Mouse (Mus musculus) lung, embryonic 15.5 days (tissue): ENCODE measurements around the gene Gm7075. TPM values are rescaled to one million over a fixed set of nuclear protein-coding genes. Genes with fewer than 3 reads are reported as not detected.
"Not testable (repeated sequence)": the region's sequence is repeated elsewhere in the genome, so short reads cannot be mapped to it uniquely, and the experiment has no call there.

Source experiments
- ATAC-seq: fragments of 200-750 bp; cut with Nextera tagmentation; 2 replicates; pipeline ENCODE4 v1.8.0; 2017; ENCODE audit warnings: moderate number of reproducible peaks, borderline replicate concordance; ENCODE audit not compliant: low FRiP score, low TSS enrichment; ENCODE audit errors: extremely low read depth
- H3K27ac ChIP-seq: fragments of 300-500 bp; sonication (generic); 2 replicates; pipeline ENCODE4 v1.5.1; 2015; ENCODE audit warnings: moderate library complexity, mild to moderate bottlenecking, inconsistent platforms
- H3K27me3 ChIP-seq: fragments of 300-500 bp; sonication (generic); 2 replicates; pipeline ENCODE4 v1.6.1; 2015; ENCODE audit warnings: inconsistent platforms
- H3K36me3 ChIP-seq: fragments of 300-500 bp; sonication (generic); 2 replicates; pipeline ENCODE4 v1.6.1; 2015; ENCODE audit warnings: inconsistent platforms
- H3K4me1 ChIP-seq: fragments of 300-500 bp; sonication (generic); 2 replicates; pipeline ENCODE4 v1.6.1; 2015; ENCODE audit warnings: inconsistent platforms
- H3K4me2 ChIP-seq: fragments of 300-500 bp; sonication (generic); 2 replicates; pipeline ENCODE4 v1.6.1; 2015; ENCODE audit warnings: inconsistent platforms, mild to moderate bottlenecking, moderate library complexity
- H3K4me3 ChIP-seq: fragments of 300-500 bp; sonication (generic); 2 replicates; pipeline ENCODE4 v1.5.1; 2015; ENCODE audit warnings: mild to moderate bottlenecking, inconsistent platforms
- H3K9ac ChIP-seq: fragments of 300-500 bp; sonication (generic); 2 replicates; pipeline ENCODE4 v1.6.1; 2015; ENCODE audit warnings: inconsistent platforms
- H3K9me3 ChIP-seq: fragments of 300-500 bp; sonication (generic); 2 replicates; pipeline ENCODE4 v1.6.1; 2016; ENCODE audit warnings: inconsistent platforms
- WGBS: fragments of 180-500 bp; shearing (Covaris S2); methylation state at CpG from one replicate; pipeline ENCODE4 v1.1.7; 2015; 5-methylcytosine and 5-hydroxymethylcytosine counted together
- polyA plus RNA-seq: library from polyadenylated mRNA; unstranded; fragments of >200 nt; fragmentation: Nextera tagmentation; extraction: Ambion mirVana; gene quantifications from 2 replicates; pipeline ENCODE4 v1.2.1, GENCODE M21; 2015

Gene Gm7075
- polyA plus RNA-seq: 0.41 TPM in 1 of 2 replicates, not detected in the other

DNA sequence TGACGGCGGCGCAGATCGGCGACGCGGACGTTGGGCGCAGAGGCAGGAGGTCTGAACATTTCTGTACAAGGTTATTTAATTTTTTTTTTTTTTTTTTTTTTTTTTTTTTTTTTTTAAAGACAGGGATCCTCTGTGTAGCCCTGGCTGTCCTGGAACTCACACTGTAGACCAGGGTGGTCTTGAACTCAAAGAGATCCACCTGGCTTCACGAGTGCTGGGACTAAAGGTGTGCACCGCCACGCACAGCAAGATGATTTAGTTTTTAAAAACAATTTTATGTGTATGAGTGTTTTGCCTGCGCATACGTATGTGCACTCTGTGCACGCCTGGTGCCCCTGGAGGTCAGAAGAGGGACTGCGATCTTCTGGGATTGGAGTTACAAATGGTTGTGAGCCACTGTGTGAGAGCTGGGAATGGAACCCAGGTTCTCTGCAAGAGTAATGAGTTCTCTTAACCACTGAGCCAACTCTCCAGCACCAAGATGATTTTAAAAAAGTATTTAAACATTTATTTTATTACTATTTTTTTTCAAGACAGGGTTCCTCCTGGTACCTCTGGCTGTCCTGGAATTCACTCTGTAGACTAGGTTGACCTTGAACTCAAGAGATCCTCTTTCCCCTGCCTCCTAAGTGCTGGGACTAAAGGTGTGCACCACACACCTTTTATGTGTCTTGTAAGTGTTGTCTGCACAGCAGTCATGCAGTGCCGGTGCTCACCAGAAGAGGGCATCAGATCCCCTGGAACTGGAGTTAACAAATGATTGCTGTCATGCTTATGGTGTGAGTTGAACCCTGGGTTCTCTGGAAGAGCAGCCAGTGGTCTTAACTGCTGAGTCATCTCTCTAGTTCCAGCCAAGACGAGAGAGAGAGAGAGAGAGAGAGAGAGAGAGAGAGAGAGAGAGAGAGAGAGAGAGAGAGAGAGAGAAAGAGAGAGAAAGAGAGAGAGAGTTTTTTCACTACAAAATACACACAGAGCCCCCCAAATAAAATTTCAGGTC lies at the start of gene Gm7075:
TSS of gene Gm7075 (minus strand) at position 51 of the 997 bp plus-strand sequence.
- 84% methylated on average over 18 of the region's 18 CpGs for WGBS
- 0 out of 2 replicates have a peak, but pooled peaks cover 2% of the 10 kb centered on the region for H3K4me1 ChIP-seq
- H3K9ac ChIP-seq: no peak within 1 kb of the TSS
- H3K4me3 ChIP-seq: no peak within 1 kb of the TSS
- no peak within 1 kb of the TSS for H3K4me2 ChIP-seq
- H3K36me3 ChIP-seq: no peaks in the 10 kb centered on the region
- no peaks in the 10 kb centered on the region for H3K9me3 ChIP-seq
- no peaks in the 10 kb centered on the region for H3K27me3 ChIP-seq
- ATAC-seq: no peak
- no peak within 1 kb of the TSS for H3K27ac ChIP-seq

DNA sequence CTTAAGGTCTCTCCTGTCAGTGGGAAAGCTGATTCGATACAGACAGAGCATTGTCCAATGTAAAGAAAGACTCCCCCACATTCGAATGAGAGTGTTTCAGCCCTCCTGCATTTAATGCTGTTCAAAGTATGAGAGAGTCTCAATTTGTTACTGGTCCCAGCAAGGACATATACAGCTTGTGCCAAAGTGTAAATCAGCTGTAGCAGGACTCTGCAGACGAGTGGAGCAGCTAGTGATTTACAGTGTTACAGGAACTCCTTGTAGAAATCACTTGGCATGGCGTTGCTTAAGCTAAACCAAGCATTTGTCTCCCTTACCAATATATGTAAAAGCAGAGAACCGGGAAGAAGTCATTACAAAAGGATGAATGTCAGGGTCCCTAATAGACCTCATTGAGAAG lies 39.3 kb upstream of the Gm7075 start:
- Histone ChIP-seq H3K4me1 (no peaks in the 10 kb centered on the region), H3K36me3 (no peaks in the 10 kb centered on the region), H3K9me3 (no peaks in the 10 kb centered on the region), H3K4me3 (no peak overlapping the region), H3K27ac (no peak overlapping the region), H3K4me2 (no peak overlapping the region), H3K9ac (no peak overlapping the region), H3K27me3 (no peaks in the 10 kb centered on the region)
- WGBS: 63% methylated on average over 5 of the region's 5 CpGs
- no peak for ATAC-seq

DNA sequence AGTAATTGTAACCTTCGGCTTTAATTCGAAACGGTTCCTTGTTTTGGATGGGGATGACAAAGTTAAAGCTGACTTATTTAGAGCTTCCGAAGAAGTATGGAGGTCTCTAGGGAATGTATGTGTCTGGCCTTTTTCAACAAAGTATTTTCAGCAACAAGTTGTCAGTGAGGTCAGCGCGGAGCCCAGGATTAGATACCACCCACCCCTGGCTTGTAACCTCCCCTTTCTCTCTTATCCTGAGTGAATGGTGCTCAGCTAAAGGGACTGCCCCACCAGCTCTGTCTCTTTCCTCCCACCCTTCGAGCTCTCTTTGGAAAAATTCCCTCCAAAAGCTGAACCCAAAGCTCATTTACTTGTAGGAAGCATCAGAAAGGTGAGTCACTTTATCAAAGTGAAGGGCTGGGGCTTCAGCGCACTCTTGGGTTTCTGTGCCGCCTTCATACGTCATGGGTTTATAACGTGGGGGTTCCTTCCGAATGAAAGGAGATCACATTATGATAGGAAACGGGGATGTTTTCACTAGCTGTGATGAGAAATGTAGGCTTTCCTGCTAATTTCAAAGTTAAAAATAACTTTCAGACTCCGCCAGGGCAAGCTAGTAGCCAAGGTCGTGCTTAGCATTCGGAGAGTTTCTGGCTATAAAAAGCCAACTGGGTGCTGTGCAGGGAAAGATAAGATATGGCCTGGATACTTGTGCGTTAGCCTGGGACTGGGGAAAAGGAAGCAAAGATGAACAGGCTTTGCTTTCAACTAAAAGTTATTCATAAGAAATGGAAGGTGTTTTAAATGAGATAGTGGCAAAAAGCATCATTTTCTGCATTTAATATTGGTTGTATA lies 35.9 kb upstream of the Gm7075 start:
- H3K9me3 ChIP-seq: no peaks in the 10 kb centered on the region
- no peaks in the 10 kb centered on the region for H3K4me1 ChIP-seq
- no peaks in the 10 kb centered on the region for H3K27me3 ChIP-seq
- H3K9ac ChIP-seq: no peak overlapping the region
- H3K4me3 ChIP-seq: peak overlapping the region; percentile 9; the same call in 1 of the 2 replicates
- peak overlapping the region; percentile 35 for H3K4me2 ChIP-seq
- no peak for ATAC-seq
- H3K27ac ChIP-seq: no peak overlapping the region
- H3K36me3 ChIP-seq: no peaks in the 10 kb centered on the region
- 55% methylated on average over 17 of the region's 17 CpGs for WGBS

DNA sequence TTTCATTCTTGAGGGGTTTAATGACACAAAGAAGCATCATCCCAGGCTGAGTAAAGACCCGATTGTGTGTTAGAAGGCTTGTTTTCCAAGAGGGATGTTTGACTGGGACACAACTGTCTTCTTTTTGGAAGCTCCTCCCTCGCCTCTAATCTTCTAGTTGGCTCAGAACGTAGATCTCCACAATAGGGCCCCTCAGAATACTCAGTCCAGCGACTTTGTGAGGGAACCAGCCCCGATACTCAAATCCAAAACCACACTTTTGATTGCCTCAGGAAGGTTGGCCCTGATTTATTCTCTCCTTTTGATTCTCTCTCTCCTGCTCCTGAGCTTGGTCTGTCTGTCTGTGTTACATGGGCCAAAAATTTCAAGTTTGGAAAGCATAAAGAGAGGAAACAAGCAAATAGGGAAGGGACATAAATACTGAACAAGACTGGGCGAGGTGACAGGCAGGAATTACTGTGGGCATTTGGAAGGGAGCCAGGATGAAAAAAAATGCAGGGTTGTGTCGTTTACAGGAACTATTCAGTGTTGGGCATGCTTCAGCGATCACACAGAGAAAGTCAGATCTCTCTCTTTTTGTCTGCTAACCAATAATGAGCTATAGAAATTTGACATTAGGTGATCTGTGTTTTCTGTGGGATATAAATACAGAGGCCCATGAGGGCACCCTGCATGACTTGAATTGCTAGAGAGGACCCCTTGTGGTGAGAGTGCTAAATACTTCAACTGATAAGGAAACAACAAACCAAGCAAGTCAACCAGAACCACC lies 33.7 kb upstream of the Gm7075 start:
- ATAC-seq: no peak
- WGBS: 52% methylated on average over 8 of the region's 8 CpGs
- H3K9ac ChIP-seq: no peak overlapping the region
- no peaks in the 10 kb centered on the region for H3K36me3 ChIP-seq
- H3K4me2 ChIP-seq: no peak overlapping the region
- no peaks in the 10 kb centered on the region for H3K9me3 ChIP-seq
- no peaks in the 10 kb centered on the region for H3K27me3 ChIP-seq
- no peaks in the 10 kb centered on the region for H3K4me1 ChIP-seq
- no peak overlapping the region for H3K4me3 ChIP-seq
- H3K27ac ChIP-seq: no peak overlapping the region

DNA sequence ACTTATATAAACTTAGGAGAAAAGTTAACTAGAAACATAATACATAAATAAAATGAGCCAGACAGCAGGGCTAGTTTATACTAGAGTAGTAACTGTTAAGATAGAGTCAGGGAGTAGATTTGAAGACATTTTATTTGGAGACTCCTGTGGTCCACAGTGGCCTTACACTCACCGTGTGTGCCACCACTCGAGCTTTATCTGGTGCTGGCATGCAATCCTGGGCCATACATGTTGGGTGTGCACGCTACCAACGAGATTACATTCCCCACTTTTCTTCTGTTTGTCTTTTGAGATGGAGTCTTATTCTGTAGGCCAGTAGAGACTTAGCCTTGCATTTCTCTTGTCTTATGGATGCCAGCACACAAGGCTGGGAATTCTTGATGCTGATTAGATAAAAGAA lies 32.3 kb upstream of the Gm7075 start:
- no peaks in the 10 kb centered on the region for H3K9me3 ChIP-seq
- no peak overlapping the region for H3K4me2 ChIP-seq
- H3K9ac ChIP-seq: no peak overlapping the region
- no peak overlapping the region for H3K27ac ChIP-seq
- 80% methylated on average over 4 of the region's 4 CpGs for WGBS
- H3K27me3 ChIP-seq: no peaks in the 10 kb centered on the region
- no peak overlapping the region for H3K4me3 ChIP-seq
- H3K4me1 ChIP-seq: no peaks in the 10 kb centered on the region
- no peaks in the 10 kb centered on the region for H3K36me3 ChIP-seq
- ATAC-seq: no peak

DNA sequence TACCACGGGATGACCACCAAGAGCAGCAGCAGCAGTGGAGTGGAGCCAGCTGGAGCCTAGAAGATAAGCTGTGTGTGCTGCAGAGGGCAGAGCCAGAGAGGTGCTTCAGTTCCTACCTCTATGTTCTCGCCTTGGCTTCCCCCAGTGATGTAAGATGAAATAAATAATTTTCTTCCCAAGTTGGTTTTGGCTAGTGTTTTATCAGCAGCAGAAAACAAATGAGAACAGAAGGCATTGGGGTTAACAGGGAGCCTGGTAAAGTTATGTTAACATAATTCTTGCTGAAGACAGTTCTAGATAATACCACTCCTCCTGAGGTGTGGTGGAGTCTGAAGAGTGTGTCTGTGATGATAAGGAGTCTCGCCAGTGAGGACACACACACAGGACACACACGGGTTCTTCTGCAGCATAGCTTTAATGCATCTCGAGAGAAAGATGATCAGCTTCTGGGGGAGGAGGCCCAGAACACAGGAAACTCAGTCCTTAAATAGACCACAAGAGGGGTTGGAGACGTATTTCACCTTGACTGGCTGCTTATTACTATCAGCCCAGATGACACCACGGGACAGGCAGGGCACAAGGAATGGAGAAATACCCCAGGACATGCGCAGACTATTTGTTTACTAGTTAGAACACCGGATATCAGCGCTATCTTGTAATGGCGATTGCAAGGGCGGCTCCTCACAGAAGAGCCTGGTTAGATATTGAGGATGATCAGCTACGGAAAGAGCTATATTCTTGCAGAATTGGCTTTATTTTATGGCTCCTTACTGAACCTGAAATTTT lies 23.2 kb upstream of the Gm7075 start:
- 77% methylated on average over 13 of the region's 13 CpGs for WGBS
- not testable (repeated sequence) for H3K4me2 ChIP-seq, H3K36me3 ChIP-seq, H3K27ac ChIP-seq, H3K9ac ChIP-seq, H3K9me3 ChIP-seq, ATAC-seq, H3K27me3 ChIP-seq, H3K4me1 ChIP-seq, H3K4me3 ChIP-seq

DNA sequence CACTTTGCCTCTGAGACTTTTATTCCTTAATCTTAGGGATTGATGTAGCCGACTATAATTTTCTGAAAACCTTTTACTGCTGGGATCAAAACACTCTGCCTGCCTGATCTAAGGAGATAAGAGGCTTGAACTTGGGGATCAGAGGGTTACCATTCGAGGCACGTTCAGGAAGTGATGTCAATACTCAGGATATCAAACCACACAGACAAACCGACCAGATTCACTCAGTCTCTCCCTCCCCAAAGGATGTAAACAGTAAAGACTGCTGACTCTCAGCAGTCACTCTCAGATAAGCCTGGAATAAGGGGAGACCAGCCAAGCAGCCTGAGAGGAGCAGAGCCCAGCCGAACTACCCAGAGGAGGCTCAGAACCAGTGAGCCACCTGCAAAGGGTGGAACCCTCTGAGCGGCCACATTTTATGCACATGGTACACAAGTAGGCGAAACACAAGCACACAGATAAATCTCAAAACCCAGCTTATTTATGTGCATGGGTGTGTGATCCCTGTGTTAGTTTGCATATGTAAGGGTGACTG lies 18.2 kb upstream of the Gm7075 start:
- Histone ChIP-seq H3K36me3 (no peaks in the 10 kb centered on the region), H3K27me3 (no peaks in the 10 kb centered on the region), H3K27ac (no peak overlapping the region), H3K9ac (no peak overlapping the region), H3K4me3 (no peak overlapping the region), H3K4me2 (no peak overlapping the region), H3K9me3 (no peaks in the 10 kb centered on the region), H3K4me1 (no peaks in the 10 kb centered on the region)
- no peak for ATAC-seq
- 60% methylated on average over 7 of the region's 7 CpGs for WGBS

DNA sequence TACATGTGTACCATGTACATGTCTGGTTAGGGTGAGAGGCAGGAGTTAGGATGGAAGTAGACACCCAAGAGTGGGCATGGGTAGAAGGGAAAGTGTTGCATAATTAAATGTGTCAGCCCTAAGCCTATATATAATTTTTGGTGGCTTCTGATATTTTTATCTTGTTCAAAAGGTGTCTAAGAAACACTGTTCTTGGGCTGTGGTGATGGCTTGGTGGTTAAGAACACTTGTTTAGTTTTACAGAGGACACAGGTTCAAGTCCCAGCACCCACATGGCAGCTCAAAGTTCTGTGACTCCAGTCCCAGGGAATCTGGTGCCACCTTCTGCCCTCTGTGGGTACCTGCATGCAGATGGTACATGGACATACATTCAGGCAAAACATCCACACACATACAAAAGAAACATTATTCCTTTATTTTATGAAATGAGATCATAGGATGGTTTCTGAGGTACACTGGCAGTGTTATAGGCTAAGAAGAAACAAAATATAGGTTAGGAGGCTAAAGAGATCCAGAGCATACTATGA lies 17.2 kb upstream of the Gm7075 start:
- Histone ChIP-seq H3K27me3 (no peaks in the 10 kb centered on the region), H3K27ac (no peak overlapping the region), H3K4me2 (no peak overlapping the region), H3K9me3 (no peaks in the 10 kb centered on the region), H3K36me3 (no peaks in the 10 kb centered on the region), H3K9ac (no peak overlapping the region), H3K4me3 (no peak overlapping the region), H3K4me1 (no peaks in the 10 kb centered on the region)
- no peak for ATAC-seq

DNA sequence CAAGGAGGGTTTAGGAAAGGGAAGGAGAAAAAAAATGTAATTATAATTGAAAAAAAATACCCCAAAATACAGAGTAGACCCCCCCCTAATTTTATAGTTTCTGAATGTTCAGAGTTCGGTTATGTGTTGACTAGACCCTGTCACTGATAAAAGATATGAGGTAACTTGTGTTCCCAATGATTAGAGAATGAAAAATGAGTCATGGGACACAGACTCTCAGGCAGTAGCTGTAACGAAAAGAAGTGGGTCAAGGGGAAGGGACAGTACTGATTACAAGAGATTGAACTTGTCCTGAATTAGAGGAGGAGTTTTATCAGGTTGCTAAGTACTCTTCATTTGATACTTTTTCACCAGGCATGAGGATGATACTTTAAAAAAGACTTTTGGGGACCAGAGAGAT lies 11.3 kb upstream of the Gm7075 start:
- Histone ChIP-seq H3K27me3 (no peaks in the 10 kb centered on the region), H3K4me1 (0 out of 2 replicates have a peak, but pooled peaks cover 6% of the 10 kb centered on the region), H3K36me3 (no peaks in the 10 kb centered on the region), H3K27ac (no peak overlapping the region), H3K4me2 (no peak overlapping the region), H3K9me3 (no peaks in the 10 kb centered on the region), H3K4me3 (no peak overlapping the region), H3K9ac (no peak overlapping the region)
- ATAC-seq: no peak
- WGBS: 60% methylated on average over 2 of the region's 2 CpGs

DNA sequence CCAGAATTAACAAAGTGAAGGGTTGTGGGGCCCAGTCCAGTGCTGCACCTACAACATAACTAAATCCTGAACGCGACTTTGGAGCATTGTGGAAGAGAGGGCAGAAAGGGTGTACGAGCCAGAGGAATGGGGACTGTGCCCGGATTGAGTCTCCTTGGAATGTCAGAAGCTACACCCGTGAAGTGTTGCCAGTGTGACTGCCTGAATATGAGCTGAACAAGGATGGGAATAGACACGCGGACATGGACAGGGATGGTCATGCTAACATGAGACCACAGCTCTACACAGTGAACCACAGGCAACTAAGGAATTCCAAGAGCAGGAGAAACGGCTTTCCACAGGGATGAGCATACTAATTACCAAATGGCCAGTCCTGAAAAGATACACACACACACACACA lies 10.5 kb upstream of the Gm7075 start:
- H3K4me2 ChIP-seq: no peak overlapping the region
- no peaks in the 10 kb centered on the region for H3K9me3 ChIP-seq
- 0 out of 2 replicates have a peak, but pooled peaks cover 6% of the 10 kb centered on the region for H3K4me1 ChIP-seq
- ATAC-seq: no peak
- H3K36me3 ChIP-seq: no peaks in the 10 kb centered on the region
- H3K4me3 ChIP-seq: no peak overlapping the region
- no peak overlapping the region for H3K27ac ChIP-seq
- H3K9ac ChIP-seq: no peak overlapping the region
- no peaks in the 10 kb centered on the region for H3K27me3 ChIP-seq
- WGBS: 85% methylated on average over 8 of the region's 8 CpGs
